20 mouse cellular contexts compared by ENCODE assay signal in genomic region chr2:40750400-40750799, GRCm38 (mm10).
DNase-seq lines count a peak whose midpoint lies in the region; ATAC-seq and TF ChIP-seq lines count a peak whose summit lies in the region.
"Had no signal": no experiment of that assay in that cellular context is flagged by ENCODE, and none has a peak within 500 bp of the region (broad histone marks: within the 10 kb centered on the region; RNA-seq: fewer than 3 reads in every experiment).

No protein-coding gene starts in this region.

- 44% methylated on average over 4 of the region's 4 CpGs for WGBS in forebrain, embryonic 16.5 days
- 82% methylated on average over 4 of the region's 4 CpGs for WGBS in forebrain, embryonic 10.5 days
- WGBS in midbrain, embryonic 13.5 days: 37% methylated on average over 4 of the region's 4 CpGs
- WGBS in lung, postnatal 0 days: 81% methylated on average over 4 of the region's 4 CpGs

- TF ChIP-seq EP300 in lung, postnatal 0 days (IDR thresholded peaks at IDR 0.05): no peak

- 0 out of 2 replicates have a peak, but pooled peaks have one; percentile 33 for ATAC-seq in forebrain, embryonic 16.5 days
- ATAC-seq in midbrain, embryonic 13.5 days: 0 out of 2 replicates have a peak, but pooled peaks have one; percentile 37
- no peak for ATAC-seq in lung, postnatal 0 days
- ATAC-seq: inflammation-experienced regulatory T-cells, adult 6 months had no signal

- H3K27me3 ChIP-seq in forebrain, embryonic 16.5 days (replicated peaks; ENCODE audit: control insufficient read depth, insufficient read depth, low read length): no peaks in the 10 kb centered on the region
- H3K27me3 ChIP-seq in forebrain, embryonic 10.5 days (ENCODE audit: poor library complexity, severe bottlenecking): no peaks in the 10 kb centered on the region
- H3K27me3 ChIP-seq in midbrain, embryonic 13.5 days: no peaks in the 10 kb centered on the region
- H3K27me3 ChIP-seq in lung, postnatal 0 days (replicated peaks; ENCODE audit: insufficient read depth, low read length): no peaks in the 10 kb centered on the region
- H3K27me3 ChIP-seq: embryonic facial prominence, embryonic 15.5 days; heart, embryonic 12.5 days had no signal

- no peaks in the 10 kb centered on the region for H3K36me3 ChIP-seq in forebrain, embryonic 16.5 days (ENCODE audit: control insufficient read depth, insufficient read depth)
- H3K36me3 ChIP-seq in forebrain, embryonic 10.5 days (replicated peaks): no peaks in the 10 kb centered on the region
- no peaks in the 10 kb centered on the region for H3K36me3 ChIP-seq in midbrain, embryonic 13.5 days
- no peaks in the 10 kb centered on the region for H3K36me3 ChIP-seq in lung, postnatal 0 days (ENCODE audit: insufficient read depth, low read length)
- H3K36me3 ChIP-seq: embryonic facial prominence, embryonic 15.5 days; heart, embryonic 12.5 days had no signal

- no peak overlapping the region for H3K4me3 ChIP-seq in forebrain, embryonic 16.5 days (replicated peaks; ENCODE audit: low read length)
- H3K4me3 ChIP-seq in forebrain, embryonic 10.5 days: no peak overlapping the region
- H3K4me3 ChIP-seq in layer of hippocampus, adult 2 months: no peak overlapping the region
- no peak overlapping the region for H3K4me3 ChIP-seq in midbrain, embryonic 13.5 days (replicated peaks)
- H3K4me3 ChIP-seq in lung, postnatal 0 days (ENCODE audit: low read depth, low read length): no peak overlapping the region
- H3K4me3 ChIP-seq: embryonic facial prominence, embryonic 15.5 days; erythroblast, embryonic 14.5 days; gastrocnemius, adult 2 months; heart, embryonic 12.5 days had no signal

- H3K4me2 ChIP-seq in forebrain, embryonic 16.5 days (ENCODE audit: low read length): no peak overlapping the region
- no peak overlapping the region for H3K4me2 ChIP-seq in midbrain, embryonic 13.5 days (replicated peaks)
- no peak overlapping the region for H3K4me2 ChIP-seq in lung, postnatal 0 days (replicated peaks; ENCODE audit: low read depth, low read length)
- H3K4me2 ChIP-seq: embryonic facial prominence, embryonic 15.5 days; heart, embryonic 12.5 days had no signal

- H3K9me3 ChIP-seq in forebrain, embryonic 16.5 days (ENCODE audit: control insufficient read depth, low read length): no peaks in the 10 kb centered on the region
- no peaks in the 10 kb centered on the region for H3K9me3 ChIP-seq in forebrain, embryonic 10.5 days
- no peaks in the 10 kb centered on the region for H3K9me3 ChIP-seq in midbrain, embryonic 13.5 days
- H3K9me3 ChIP-seq in lung, postnatal 0 days (ENCODE audit: low read length): no peaks in the 10 kb centered on the region
- H3K9me3 ChIP-seq: embryonic facial prominence, embryonic 15.5 days; heart, embryonic 12.5 days had no signal

- TF ChIP-seq POLR2A in brain, embryonic 14.5 days (IDR thresholded peaks at IDR 0.05; ENCODE audit: borderline replicate concordance, extremely low read depth, insufficient read depth, insufficient read length, poor library complexity, severe bottlenecking): no peak

- no peaks in the 10 kb centered on the region for H3K4me1 ChIP-seq in forebrain, embryonic 16.5 days (replicated peaks; ENCODE audit: control insufficient read depth, insufficient read depth, low read length)
- no peaks in the 10 kb centered on the region for H3K4me1 ChIP-seq in forebrain, embryonic 10.5 days
- H3K4me1 ChIP-seq in midbrain, embryonic 13.5 days (replicated peaks): peaks cover 7% of the 10 kb centered on the region; the same call in 1 of the 2 replicates
- no peaks in the 10 kb centered on the region for H3K4me1 ChIP-seq in lung, postnatal 0 days (ENCODE audit: insufficient read depth, low read depth, low read length)
- H3K4me1 ChIP-seq: embryonic facial prominence, embryonic 15.5 days; heart, embryonic 12.5 days had no signal

- H3K27ac ChIP-seq in forebrain, embryonic 16.5 days (ENCODE audit: low read length): no peak overlapping the region
- H3K27ac ChIP-seq in forebrain, embryonic 10.5 days: no peak overlapping the region
- H3K27ac ChIP-seq in layer of hippocampus, adult 2 months: no peak overlapping the region
- no peak overlapping the region for H3K27ac ChIP-seq in midbrain, embryonic 13.5 days
- no peak overlapping the region for H3K27ac ChIP-seq in lung, postnatal 0 days (ENCODE audit: low read length)
- H3K27ac ChIP-seq: embryonic facial prominence, embryonic 15.5 days; gastrocnemius, adult 2 months had no signal

- no peak for DNase-seq in forebrain, embryonic 10.5 days (ENCODE audit: extremely low spot score, low spot score)
- DNase-seq in layer of hippocampus, adult 9-10 months (ENCODE audit: low spot score): peak; percentile 3
- no peak for DNase-seq in layer of hippocampus, adult 2 months (ENCODE audit: low spot score in 2 of 2)
- DNase-seq in brain, embryonic 14.5 days (ENCODE audit: low read depth): peak; percentile 56
- DNase-seq in T-cell, adult 2 months (ENCODE audit: low spot score): no peak
- DNase-seq in lung, postnatal 0 days (ENCODE audit: low spot score): no peak
- DNase-seq: adrenal gland, adult 8-10 months; adrenal gland, postnatal 36 days; cerebellum, adult 11 months; cerebellum, adult 8-10 months; cerebellum, postnatal 14 days; embryo, embryonic 11 days; gastrocnemius, adult 2 months; gastrocnemius, postnatal 25 days had no signal

- H3K9ac ChIP-seq in forebrain, embryonic 16.5 days (replicated peaks; ENCODE audit: low read depth, low read length): no peak overlapping the region
- no peak overlapping the region for H3K9ac ChIP-seq in midbrain, embryonic 13.5 days (replicated peaks)
- H3K9ac ChIP-seq in lung, postnatal 0 days (replicated peaks; ENCODE audit: low read depth): no peak overlapping the region
- H3K9ac ChIP-seq: embryonic facial prominence, embryonic 15.5 days; heart, embryonic 12.5 days had no signal

- TF ChIP-seq CTCF in layer of hippocampus, adult 2 months (conservative IDR thresholded peaks at IDR 0.05): no peak
- no peak for TF ChIP-seq CTCF in brain, embryonic 14.5 days (IDR thresholded peaks at IDR 0.05; ENCODE audit: borderline replicate concordance, extremely low read depth, insufficient read depth, insufficient read length)
- TF ChIP-seq CTCF in lung, postnatal 0 days (IDR thresholded peaks at IDR 0.05): no peak

Comparison
In these comparisons a context has a peak if more than half of its experiments do, and no peak if none do; other contexts are left out.
1. DNase-seq: peak in layer of hippocampus, adult 9-10 months (single experiment) and brain, embryonic 14.5 days (single experiment); none in forebrain, embryonic 10.5 days (single experiment), layer of hippocampus, adult 2 months (0 of 2), T-cell, adult 2 months (single experiment) and lung, postnatal 0 days (single experiment).